Mouse (Mus musculus) bone marrow macrophage, adult 2 months (primary cell): ENCODE data around the gene Cap1. TPM values are rescaled to one million over a fixed set of nuclear protein-coding genes. Genes with fewer than 3 reads are reported as not detected.
"Not testable (repeated sequence)": the region's sequence is repeated elsewhere in the genome, so short reads cannot be mapped to it uniquely, and the experiment has no call there.

ENCODE experiments used
- H3K27ac ChIP-seq: 2 replicates; pipeline ENCODE4 v1.5.1; 2012; ENCODE audit warnings: low read depth, low read length; ENCODE audit not compliant: insufficient read depth
- H3K4me1 ChIP-seq: 2 replicates; pipeline ENCODE4 v1.6.1; 2012; ENCODE audit warnings: low read length; ENCODE audit not compliant: control insufficient read depth, insufficient read depth
- H3K4me3 ChIP-seq: 2 replicates; pipeline ENCODE4 v1.5.1; 2012; ENCODE audit warnings: mild to moderate bottlenecking, low read length, moderate library complexity; ENCODE audit not compliant: insufficient read depth
- CTCF ChIP-seq: IDR thresholded peaks from 2 replicates; pipeline ENCODE4 v1.5.1; 2012; ENCODE audit warnings: low read depth, mild to moderate bottlenecking, low read length, moderate library complexity
- POLR2A ChIP-seq: IDR thresholded peaks from 2 replicates; pipeline ENCODE4 v1.6.1; 2012; ENCODE audit warnings: mild to moderate bottlenecking, low read depth, low read length, borderline replicate concordance
- polyA plus RNA-seq: library from polyadenylated mRNA; stranded (reverse); fragments of >200 nt; gene quantifications from 2 replicates; pipeline ENCODE4 v1.2.4, GENCODE M21; 2012; ENCODE audit not compliant: missing spikeins, insufficient read depth, insufficient read length

The Cap1 gene
- polyA plus RNA-seq, 1 experiment = 593 TPM

GRCm38 (mm10) chr4:122851535-122851934, 34.3 kb downstream of the Cap1 start:
- no peak for TF ChIP-seq POLR2A
- TF ChIP-seq CTCF = no peak
- peaks cover 60% of the 10 kb centered on the region for H3K4me1 ChIP-seq

GRCm38 (mm10) chr4:122848150-122848621, 37.7 kb downstream of the Cap1 start:
- Histone ChIP-seq H3K4me3 (0 out of 2 replicates have a peak overlapping the region, but pooled peaks have one; percentile 15), H3K4me1 (peaks cover 41% of the 10 kb centered on the region), H3K27ac (peak overlapping the region; percentile 66)
- no peak for TF ChIP-seq CTCF
- TF ChIP-seq POLR2A = no peak

More at GRCm38 (mm10) chr4:122851535-122851934, 34.3 kb downstream of the Cap1 start:
- Histone ChIP-seq H3K27ac (no peak overlapping the region), H3K4me3 (no peak overlapping the region)

- peaks cover 34% of the 10 kb centered on the region for H3K4me1 ChIP-seq
- no peak overlapping the region for H3K4me3 ChIP-seq
- peak overlapping the region; percentile 49 for H3K27ac ChIP-seq
- no peak for TF ChIP-seq CTCF
- TF ChIP-seq POLR2A = no peak
These were observed 47.4 kb downstream of the Cap1 start for GRCm38 (mm10) chr4:122838416-122838815.

GRCm38 (mm10) chr4:122837994-122838393, 47.9 kb downstream of the Cap1 start:
- Histone ChIP-seq H3K27ac (peak overlapping the region; percentile 49), H3K4me3 (no peak overlapping the region), H3K4me1 (peaks cover 34% of the 10 kb centered on the region)
- TF ChIP-seq CTCF (no peak), POLR2A (no peak)

GRCm38 (mm10) chr4:122837180-122837730, 48.6 kb downstream of the Cap1 start:
- H3K4me3 ChIP-seq = peak overlapping the region; percentile 75; the same call in 1 of the 2 replicates
- TF ChIP-seq CTCF (no peak), POLR2A (no peak)
- no peak overlapping the region for H3K27ac ChIP-seq
- H3K4me1 ChIP-seq = peaks cover 34% of the 10 kb centered on the region

GRCm38 (mm10) chr4:122836403-122836775, 49.5 kb downstream of the Cap1 start:
- peak overlapping the region; percentile 75 for H3K4me3 ChIP-seq
- peak overlapping the region; percentile 55 for H3K27ac ChIP-seq
- TF ChIP-seq CTCF (no peak), POLR2A (no peak)
- H3K4me1 ChIP-seq = peaks cover 34% of the 10 kb centered on the region

GRCm38 (mm10) chr4:122835530-122836402, 50.1 kb downstream of the Cap1 start, which contains the start of gene Ppt1:
TSS of gene Ppt1 (plus strand) at chr4:122836242.
- H3K4me3 ChIP-seq = peak within 1 kb of the TSS; percentile 75
- H3K4me1 ChIP-seq = peaks cover 33% of the 10 kb centered on the region
- peak within 1 kb of the TSS; percentile 55 for H3K27ac ChIP-seq
- TF ChIP-seq CTCF (no peak), POLR2A (0 out of 2 replicates have a peak, but pooled peaks have one; percentile 35)

- TF ChIP-seq POLR2A (no peak), CTCF (no peak)
- no peak overlapping the region for H3K4me3 ChIP-seq
- H3K27ac ChIP-seq = no peak overlapping the region
- H3K4me1 ChIP-seq = peaks cover 7% of the 10 kb centered on the region
These were observed 54.0 kb downstream of the Cap1 start for GRCm38 (mm10) chr4:122831888-122832287.

- Histone ChIP-seq H3K27ac (no peak overlapping the region), H3K4me1 (no peaks in the 10 kb centered on the region), H3K4me3 (no peak overlapping the region)
- no peak for TF ChIP-seq POLR2A
- TF ChIP-seq CTCF = no peak
These were observed 56.5 kb downstream of the Cap1 start for GRCm38 (mm10) chr4:122829339-122829738.

GRCm38 (mm10) chr4:122827651-122828050, 58.2 kb downstream of the Cap1 start:
- Histone ChIP-seq H3K4me1 (no peaks in the 10 kb centered on the region), H3K4me3 (no peak overlapping the region), H3K27ac (no peak overlapping the region)
- TF ChIP-seq POLR2A (no peak), CTCF (no peak)

GRCm38 (mm10) chr4:122820941-122821340, 64.9 kb downstream of the Cap1 start:
- not testable (repeated sequence) for H3K4me3 ChIP-seq, H3K27ac ChIP-seq, H3K4me1 ChIP-seq
